Mouse (Mus musculus) lung, embryonic 14.5 days (tissue): ENCODE measurements at regions not wholly inside any gene's neighbourhood (a gene's known extent, or its start where the extent isn't known, plus 50 kb on each side); places are given as distances from the start of the nearest gene placed in this dataset.

Experiments used
- ATAC-seq: fragments of 200-750 bp; cut with Nextera tagmentation; 2 replicates; pipeline ENCODE4 v1.8.0; 2017; ENCODE audit warnings: mild to moderate bottlenecking, moderate TSS enrichment, moderate library complexity; ENCODE audit not compliant: insufficient read depth
- DNase-seq: peaks from one replicate; pipeline ENCODE4 v3.0.0-alpha.2; 2015
- H3K27ac ChIP-seq: fragments of 300-500 bp; sonication (generic); 2 replicates; pipeline ENCODE4 v1.5.1; 2014; ENCODE audit warnings: low read depth, mild to moderate bottlenecking, moderate library complexity
- H3K27me3 ChIP-seq: fragments of 300-500 bp; sonication (generic); 2 replicates; pipeline ENCODE4 v1.6.1; 2014; ENCODE audit warnings: low read length, control low read depth; ENCODE audit not compliant: insufficient read depth
- H3K36me3 ChIP-seq: fragments of 300-500 bp; sonication (generic); 2 replicates; pipeline ENCODE4 v1.6.1; 2014; ENCODE audit warnings: control low read depth; ENCODE audit not compliant: insufficient read depth
- H3K4me1 ChIP-seq: fragments of 300-500 bp; sonication (generic); 2 replicates; pipeline ENCODE4 v1.6.1; 2014; ENCODE audit warnings: antibody characterized with exemption, control low read depth; ENCODE audit not compliant: insufficient read depth
- H3K4me2 ChIP-seq: fragments of 300-500 bp; sonication (generic); 2 replicates; pipeline ENCODE4 v1.6.1; 2014; ENCODE audit warnings: mild to moderate bottlenecking
- H3K4me3 ChIP-seq: fragments of 300-500 bp; sonication (generic); 2 replicates; pipeline ENCODE4 v1.5.1; 2014; ENCODE audit warnings: low read depth, low read length
- H3K9ac ChIP-seq: fragments of 300-500 bp; sonication (generic); 2 replicates; pipeline ENCODE4 v1.6.1; 2014
- H3K9me3 ChIP-seq: fragments of 300-500 bp; sonication (generic); 2 replicates; pipeline ENCODE4 v1.6.1; 2016; ENCODE audit warnings: low read depth, low read length, control low read depth
- CTCF ChIP-seq: IDR thresholded peaks from 2 replicates; pipeline ENCODE4 v1.5.1; 2016; ENCODE audit warnings: antibody characterized with exemption, low read depth
- WGBS: fragments of 180-500 bp; shearing (Covaris S2); extraction: QIAGEN DNeasy Blood & Tissue Kit; methylation state at CpG from one replicate; pipeline ENCODE4 v1.1.7; 2014; 5-methylcytosine and 5-hydroxymethylcytosine counted together

- Histone ChIP-seq H3K4me1 (no peaks in the 10 kb centered on the region), H3K9ac (no peak overlapping the region), H3K36me3 (no peaks in the 10 kb centered on the region), H3K27me3 (no peaks in the 10 kb centered on the region), H3K4me3 (no peak overlapping the region), H3K4me2 (no peak overlapping the region), H3K27ac (no peak overlapping the region), H3K9me3 (no peaks in the 10 kb centered on the region)
- peak; percentile 73 for DNase-seq
- 63% methylated on average over 6 of the region's 6 CpGs for WGBS
- TF ChIP-seq CTCF, result no peak
- peak; percentile 58; the same call in 1 of the 2 replicates for ATAC-seq
These were observed 260.4 kb upstream of the Dph6 start for GRCm38 (mm10) chr2:114915025-114915690.

DNA sequence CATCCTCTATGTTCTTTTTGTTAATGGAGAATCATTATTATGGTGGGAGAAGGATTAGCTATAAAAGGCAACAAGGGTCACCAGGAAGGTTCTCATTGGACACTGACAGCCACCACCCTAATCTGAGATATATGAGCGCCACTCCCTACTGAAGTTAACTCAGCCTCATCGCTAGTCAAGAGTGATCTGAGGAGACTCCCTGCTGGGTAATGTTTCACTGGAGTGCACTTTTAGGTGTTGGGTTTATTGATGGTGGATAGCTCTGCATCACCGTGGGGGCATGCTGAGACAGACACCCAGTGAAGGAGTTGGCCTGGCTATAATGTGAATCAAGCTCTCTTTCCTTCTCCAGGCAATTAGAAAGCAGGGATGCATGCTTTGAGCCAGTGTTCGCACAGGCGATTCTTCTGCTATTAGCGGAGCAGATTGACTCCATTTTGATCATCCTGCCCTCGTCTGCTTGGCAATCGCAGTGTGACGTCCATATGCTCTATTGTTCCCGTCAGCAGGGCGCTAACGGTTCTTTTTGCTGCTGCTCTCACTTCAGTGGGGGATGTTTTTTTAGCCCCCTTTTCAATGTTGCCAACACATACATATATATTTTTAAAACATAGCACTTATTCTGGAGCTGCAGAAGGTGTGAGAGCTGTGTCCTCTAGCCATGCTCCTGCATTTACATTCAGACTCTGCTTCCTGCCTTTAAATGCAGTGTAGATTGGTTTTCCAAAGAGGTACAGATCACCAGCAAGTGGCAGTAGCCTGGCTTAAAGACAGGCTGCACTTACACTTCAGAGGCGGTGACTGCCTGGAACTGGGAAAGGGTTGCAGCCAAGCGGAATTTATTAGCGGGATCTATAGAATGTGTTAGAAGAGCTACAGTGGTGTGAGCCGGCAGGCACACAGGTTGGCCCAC is 263.9 kb upstream of the Dph6 start:
- Histone ChIP-seq H3K36me3 (no peaks in the 10 kb centered on the region), H3K27ac (no peak overlapping the region), H3K9ac (no peak overlapping the region), H3K4me1 (no peaks in the 10 kb centered on the region), H3K27me3 (no peaks in the 10 kb centered on the region), H3K4me3 (no peak overlapping the region), H3K4me2 (no peak overlapping the region), H3K9me3 (no peaks in the 10 kb centered on the region)
- no peak for TF ChIP-seq CTCF
- ATAC-seq (no peak), DNase-seq (no peak)
- 80% methylated on average over 16 of the region's 16 CpGs for WGBS

GRCm38 (mm10) chr2:114923911-114924310 is 269.1 kb upstream of the Dph6 start:
- Histone ChIP-seq H3K4me1 (no peaks in the 10 kb centered on the region), H3K9ac (no peak overlapping the region), H3K4me3 (no peak overlapping the region), H3K9me3 (no peaks in the 10 kb centered on the region), H3K27ac (no peak overlapping the region), H3K4me2 (no peak overlapping the region), H3K27me3 (no peaks in the 10 kb centered on the region), H3K36me3 (no peaks in the 10 kb centered on the region)
- ATAC-seq (no peak), DNase-seq (no peak)
- WGBS, result 68% methylated on average over 2 of the region's 2 CpGs
- no peak for TF ChIP-seq CTCF

DNA sequence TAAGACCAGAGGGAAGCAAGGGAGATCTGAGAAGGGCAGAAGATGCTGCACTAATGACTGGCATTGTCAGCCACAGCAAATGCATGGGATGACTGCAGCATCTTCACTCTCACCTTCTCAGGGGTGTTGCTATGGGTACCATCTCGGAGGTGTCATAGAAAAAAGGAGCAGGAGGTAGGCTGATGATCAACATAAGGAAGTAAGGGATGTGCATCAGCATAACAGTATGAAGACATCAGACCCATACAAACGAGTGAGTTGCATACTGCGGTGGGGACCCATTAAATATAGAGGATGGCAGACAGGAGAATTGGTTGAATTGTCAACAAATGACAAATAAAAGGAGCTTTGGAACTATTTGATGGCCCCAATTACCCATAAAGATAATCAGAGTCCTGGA is 280.7 kb upstream of the Dph6 start:
- H3K4me2 ChIP-seq, result no peak overlapping the region
- no peak overlapping the region for H3K4me3 ChIP-seq
- TF ChIP-seq CTCF, result no peak
- no peaks in the 10 kb centered on the region for H3K36me3 ChIP-seq
- DNase-seq (no peak), ATAC-seq (no peak)
- no peaks in the 10 kb centered on the region for H3K4me1 ChIP-seq
- H3K27me3 ChIP-seq, result no peaks in the 10 kb centered on the region
- H3K9ac ChIP-seq, result no peak overlapping the region
- H3K9me3 ChIP-seq, result no peaks in the 10 kb centered on the region
- WGBS, result 63% methylated on average over 3 of the region's 3 CpGs
- no peak overlapping the region for H3K27ac ChIP-seq

- H3K4me2 ChIP-seq, result no peak overlapping the region
- TF ChIP-seq CTCF, result peak; percentile 22
- H3K9me3 ChIP-seq, result no peaks in the 10 kb centered on the region
- ATAC-seq (peak; percentile 70; the same call in 1 of the 2 replicates), DNase-seq (peak; percentile 53)
- 35% methylated on average over 7 of the region's 7 CpGs for WGBS
- H3K9ac ChIP-seq, result no peak overlapping the region
- H3K4me1 ChIP-seq, result no peaks in the 10 kb centered on the region
- peak overlapping the region; percentile 33; the same call in 1 of the 2 replicates for H3K27ac ChIP-seq
- H3K4me3 ChIP-seq, result no peak overlapping the region
- no peaks in the 10 kb centered on the region for H3K27me3 ChIP-seq
- no peaks in the 10 kb centered on the region for H3K36me3 ChIP-seq
These were observed 283.8 kb upstream of the Dph6 start for GRCm38 (mm10) chr2:114938416-114939147.

- 49% methylated on average over 3 of the region's 3 CpGs for WGBS
- no peak overlapping the region for H3K4me3 ChIP-seq
- no peaks in the 10 kb centered on the region for H3K9me3 ChIP-seq
- H3K36me3 ChIP-seq, result no peaks in the 10 kb centered on the region
- no peaks in the 10 kb centered on the region for H3K27me3 ChIP-seq
- DNase-seq, result peak; percentile 59
- H3K27ac ChIP-seq, result no peak overlapping the region
- no peak for ATAC-seq
- H3K4me1 ChIP-seq, result no peaks in the 10 kb centered on the region
- TF ChIP-seq CTCF, result no peak
- no peak overlapping the region for H3K9ac ChIP-seq
- no peak overlapping the region for H3K4me2 ChIP-seq
These were observed 311.3 kb upstream of the Dph6 start for GRCm38 (mm10) chr2:114966111-114966510.

DNA sequence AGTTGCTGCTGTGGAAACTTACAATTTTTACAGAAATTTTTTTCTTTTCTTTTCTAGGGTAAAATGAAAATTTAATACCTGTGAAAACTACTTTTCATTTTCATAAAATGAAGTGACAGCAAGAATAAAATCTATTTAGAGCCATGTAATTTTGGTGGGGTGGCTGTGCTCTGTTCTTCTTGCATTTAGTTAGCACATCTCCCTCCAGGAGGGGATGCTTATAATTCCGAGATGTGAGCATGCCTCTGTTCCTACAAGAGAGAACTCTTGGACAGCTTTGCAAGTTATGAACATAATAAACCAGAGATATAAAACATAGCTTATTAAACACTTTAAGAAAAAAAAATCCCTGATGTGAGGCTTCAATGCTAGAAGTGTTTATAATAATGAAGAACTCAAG is 313.9 kb upstream of the Dph6 start:
- Histone ChIP-seq H3K36me3 (no peaks in the 10 kb centered on the region), H3K4me1 (no peaks in the 10 kb centered on the region), H3K9ac (no peak overlapping the region), H3K9me3 (no peaks in the 10 kb centered on the region), H3K4me3 (no peak overlapping the region), H3K27me3 (no peaks in the 10 kb centered on the region), H3K27ac (no peak overlapping the region), H3K4me2 (no peak overlapping the region)
- no peak for TF ChIP-seq CTCF
- WGBS, result 54% methylated on average over 1 of the region's 1 CpGs
- DNase-seq, result no peak
- no peak for ATAC-seq
